Mouse (Mus musculus) megakaryocyte-erythroid progenitor cell, adult 5-6 weeks (primary cell): ENCODE data around the gene Pnpla1. TPM values are rescaled to one million over a fixed set of nuclear protein-coding genes. Genes with fewer than 3 reads are reported as not detected.
"Not testable (repeated sequence)": the region's sequence is repeated elsewhere in the genome, so short reads cannot be mapped to it uniquely, and the experiment has no call there.

Experiments used
- ATAC-seq: replicated peaks from 2 replicates; pipeline ENCODE4 v1.8.0; 2016; ENCODE audit warnings: mild to moderate bottlenecking, inconsistent platforms; ENCODE audit not compliant: severe bottlenecking, poor library complexity, low FRiP score, low TSS enrichment
- total RNA-seq, 2 experiments: library from RNA; stranded (forward) in 1 of 2; stranded (reverse) in 1 of 2; fragments of 200-1000, 215-1000 nt in 1 of 2; fragments of >200 nt in 1 of 2; fragmentation: Nextera tagmentation in 1 of 2; gene quantifications; 2 replicates each; pipeline ENCODE4 v1.2.3; 2014 to 2017

Pnpla1 gene
- total RNA-seq, 2 experiments from 2014 or later, result not detected

DNA sequence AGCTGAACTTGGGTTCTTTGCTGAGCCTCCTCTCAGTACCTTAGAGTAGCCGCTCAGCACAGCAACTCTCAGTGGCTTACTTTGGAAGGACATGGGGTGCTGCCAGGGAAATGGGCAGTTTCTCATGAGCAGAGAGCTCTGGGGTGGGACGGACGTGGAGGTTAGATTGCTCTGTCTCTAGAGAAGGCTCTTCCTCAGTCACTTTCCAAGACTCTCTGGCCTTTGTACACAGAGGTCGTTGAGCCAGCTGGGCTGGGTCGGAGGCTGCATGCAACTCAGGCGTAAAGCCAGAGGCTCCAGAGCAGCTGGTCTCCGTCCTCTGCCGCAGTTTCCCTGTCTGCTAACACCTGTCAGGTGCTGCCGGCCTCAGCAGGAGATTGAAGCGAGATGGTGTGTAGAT lies 23.5 kb upstream of the Pnpla1 start:
- ATAC-seq, result no peak

DNA sequence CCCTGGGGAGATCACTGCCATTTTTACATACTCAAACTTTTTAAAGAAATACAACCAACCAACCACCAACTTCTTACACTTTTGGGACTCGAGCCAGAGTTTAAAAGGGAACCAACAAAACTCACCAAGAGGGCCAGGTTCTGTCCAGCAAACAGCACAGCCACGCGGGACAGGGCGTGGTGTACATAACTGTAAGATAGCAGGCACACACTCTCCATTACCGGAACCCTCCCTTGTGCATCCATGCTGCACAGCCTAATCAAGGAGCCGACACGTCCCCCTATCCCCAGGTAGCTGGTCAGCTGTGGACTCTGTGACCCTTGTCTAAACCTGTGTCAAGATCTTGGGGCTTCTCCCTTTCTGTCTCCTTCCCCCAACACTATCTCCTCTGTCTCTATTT lies 20.4 kb upstream of the Pnpla1 start:
- no peak for ATAC-seq

DNA sequence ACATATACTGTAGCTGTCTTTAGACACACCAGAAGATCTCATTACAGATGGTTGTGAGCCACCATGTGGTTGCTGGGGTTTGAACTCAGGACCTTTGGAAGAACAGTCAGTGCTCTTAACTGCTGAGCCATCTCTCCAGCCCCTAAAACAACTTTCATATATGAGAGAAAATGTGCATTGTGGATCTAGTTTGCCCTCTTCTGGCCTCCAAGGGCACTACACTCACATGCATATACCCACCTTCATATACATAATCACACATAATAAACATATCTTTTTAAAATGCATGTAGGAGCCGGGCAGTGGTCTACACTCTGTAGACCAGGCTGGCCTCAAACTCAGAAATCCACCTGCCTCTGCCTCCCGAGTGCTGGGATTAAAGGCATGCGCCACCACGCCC lies 16.3 kb upstream of the Pnpla1 start:
- not testable (repeated sequence) for ATAC-seq

DNA sequence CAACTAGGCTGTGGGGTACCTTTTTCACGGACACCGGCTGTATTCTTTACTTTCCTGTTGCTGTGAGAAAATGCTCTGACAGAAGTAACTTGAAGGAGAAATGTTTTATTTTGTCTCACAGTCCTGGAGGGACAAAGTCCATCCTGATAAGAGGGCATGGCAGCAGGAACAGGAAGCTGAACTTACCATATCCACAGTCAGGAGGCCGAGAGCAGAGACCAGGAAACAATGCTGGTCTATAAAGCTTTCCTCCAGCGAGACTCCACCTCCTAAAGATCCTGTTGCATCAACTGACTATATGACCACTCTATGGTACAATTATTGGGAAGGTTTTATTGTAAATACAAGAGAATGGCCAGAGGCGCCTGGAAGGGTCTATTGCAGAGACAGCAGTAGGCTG lies 14.5 kb upstream of the Pnpla1 start:
- no peak for ATAC-seq

DNA sequence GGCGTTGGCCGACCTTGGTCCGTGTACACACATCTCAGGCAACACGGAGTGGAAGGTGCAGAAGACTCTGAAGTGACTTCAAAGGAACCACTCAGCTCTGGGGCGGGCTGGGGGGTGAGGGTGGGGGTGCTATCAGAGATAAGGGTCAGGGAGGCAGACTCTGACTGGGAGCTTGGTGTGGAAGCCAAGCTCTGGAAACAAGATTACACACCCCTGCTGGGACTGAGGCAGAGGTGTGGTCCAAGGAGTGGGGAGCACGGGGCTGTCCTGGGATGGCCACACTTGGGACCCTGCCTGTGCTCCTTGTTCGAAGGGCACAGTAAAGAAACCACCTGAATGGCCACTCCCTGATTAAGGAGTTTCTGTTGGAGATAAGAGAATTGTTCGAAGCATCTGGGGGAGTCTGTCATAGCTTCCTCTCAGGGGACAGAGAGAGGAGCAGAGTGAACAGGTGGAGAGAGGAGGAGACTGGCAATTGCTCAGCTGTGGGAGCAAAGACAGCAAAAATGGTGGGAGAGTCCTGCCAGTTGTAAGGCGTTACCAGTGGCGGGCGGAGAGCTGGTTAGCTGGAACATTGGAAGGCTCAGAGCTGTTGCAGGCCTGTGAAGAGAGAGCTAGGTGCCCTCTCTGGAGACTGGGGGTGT lies 11.1 kb upstream of the Pnpla1 start:
- ATAC-seq, result peak; percentile 76

DNA sequence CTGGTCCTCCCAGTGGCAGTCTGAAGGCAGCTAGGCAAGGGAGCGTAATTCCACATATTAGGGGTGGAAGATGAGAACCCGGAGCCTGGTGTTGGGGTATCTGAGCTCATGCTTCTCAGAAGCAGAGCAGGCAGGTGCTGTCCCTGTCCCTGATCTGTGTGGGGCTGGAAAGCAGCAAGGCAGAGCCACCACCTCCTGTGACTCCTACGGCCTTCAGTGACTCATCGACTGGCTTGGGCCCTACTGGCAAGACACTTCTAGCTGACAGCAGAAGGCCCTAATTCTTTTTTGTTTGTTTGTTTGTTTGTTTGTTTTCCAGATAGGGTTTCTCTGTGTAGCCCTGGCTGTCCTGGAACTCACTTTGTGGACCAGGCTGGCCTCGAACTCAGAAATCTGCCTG lies 7.7 kb upstream of the Pnpla1 start:
- ATAC-seq, result no peak

DNA sequence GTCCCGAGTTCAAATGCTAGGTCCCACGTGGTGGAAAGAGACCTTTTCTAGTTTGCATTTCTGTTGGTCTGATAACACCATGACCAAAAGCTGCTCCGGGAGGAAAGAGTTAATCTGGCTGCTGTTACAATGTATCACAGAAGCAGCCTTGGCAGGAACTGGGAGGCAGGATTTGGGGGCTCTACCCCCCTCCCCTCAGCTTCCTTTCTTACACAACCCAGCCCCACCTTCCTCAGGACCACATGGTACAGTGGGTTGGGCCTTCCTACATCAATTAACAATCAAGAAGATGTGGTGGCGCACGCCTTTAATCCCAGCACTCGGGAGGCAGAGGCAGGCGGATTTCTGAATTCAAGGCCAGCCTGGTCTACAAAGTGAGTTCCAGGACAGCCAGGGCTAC lies 3.8 kb upstream of the Pnpla1 start:
- ATAC-seq, result no peak

DNA sequence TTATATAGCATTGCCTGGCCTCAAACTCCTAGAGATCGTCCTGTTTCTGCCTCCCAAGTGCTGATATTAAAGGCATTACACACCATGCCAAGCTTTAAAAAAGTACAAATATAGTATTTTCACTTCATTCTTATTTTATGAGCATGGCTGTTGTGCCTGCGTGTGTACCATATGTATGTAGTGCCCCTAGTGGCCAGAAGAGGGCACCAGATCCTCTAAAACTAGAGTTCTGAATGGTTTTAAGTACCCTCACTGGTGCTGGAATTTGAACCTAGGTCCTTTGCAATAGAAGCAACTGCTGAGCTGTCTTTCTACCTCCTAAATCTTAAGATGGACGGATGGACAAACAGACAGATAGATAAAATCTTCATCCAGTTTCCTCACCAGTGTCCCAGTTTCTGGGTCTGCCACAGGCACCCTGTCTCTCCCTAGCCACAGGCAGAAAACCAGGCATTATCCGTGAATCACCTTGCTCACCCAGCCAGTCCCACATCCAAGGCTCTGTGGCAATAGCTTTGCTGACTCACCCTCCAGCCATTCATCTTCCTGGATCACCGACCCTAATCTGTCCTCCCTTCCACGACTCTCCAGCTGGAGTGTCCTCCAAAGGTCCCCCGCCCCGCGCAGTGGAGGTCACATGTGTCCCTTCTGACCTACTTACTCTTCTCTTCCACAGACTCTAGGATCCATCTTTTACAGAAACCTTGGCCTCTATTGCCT lies 2.9 kb upstream of the Pnpla1 start:
- peak; percentile 67; the same call in 1 of the 2 replicates for ATAC-seq

DNA sequence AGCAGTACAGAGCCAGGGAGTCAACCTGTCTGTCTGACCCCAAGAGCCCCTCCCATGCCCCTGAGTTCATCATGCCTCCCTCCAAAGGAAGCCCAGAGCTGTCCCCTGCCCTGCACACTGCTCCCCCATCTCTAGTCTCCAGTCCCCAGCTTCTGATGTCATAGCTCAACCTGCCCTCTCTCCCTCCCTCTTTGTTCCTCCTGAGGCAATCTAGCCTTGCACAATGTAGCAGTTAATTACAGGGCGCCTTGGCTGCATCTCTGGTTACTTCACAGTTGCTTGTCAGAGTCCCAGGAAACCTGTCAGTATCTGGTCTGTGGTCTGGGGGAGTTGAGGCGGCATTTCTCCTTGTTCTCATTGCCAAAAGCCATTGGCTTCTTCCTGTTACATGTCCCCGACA lies 2.2 kb upstream of the Pnpla1 start:
- no peak for ATAC-seq

DNA sequence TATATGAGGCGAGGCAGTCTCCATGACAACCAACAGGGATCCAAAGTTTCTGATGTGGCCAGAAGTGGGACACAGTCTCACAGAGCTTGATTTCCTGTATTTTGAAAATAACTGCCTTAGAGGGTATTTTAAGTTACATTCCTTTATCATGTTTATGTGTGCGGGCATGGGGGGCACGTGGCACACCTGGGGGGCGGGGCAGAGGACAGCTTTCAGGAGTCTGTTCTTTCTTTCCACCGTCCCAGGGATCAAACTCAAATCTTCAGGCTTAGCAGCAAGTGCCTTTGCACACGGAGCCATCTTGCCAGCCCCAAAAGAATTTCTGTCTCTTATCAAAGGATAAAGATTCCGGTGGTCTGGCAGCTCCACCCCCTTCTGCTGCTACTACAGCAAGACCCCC lies 5.7 kb downstream of the Pnpla1 start:
- no peak for ATAC-seq

DNA sequence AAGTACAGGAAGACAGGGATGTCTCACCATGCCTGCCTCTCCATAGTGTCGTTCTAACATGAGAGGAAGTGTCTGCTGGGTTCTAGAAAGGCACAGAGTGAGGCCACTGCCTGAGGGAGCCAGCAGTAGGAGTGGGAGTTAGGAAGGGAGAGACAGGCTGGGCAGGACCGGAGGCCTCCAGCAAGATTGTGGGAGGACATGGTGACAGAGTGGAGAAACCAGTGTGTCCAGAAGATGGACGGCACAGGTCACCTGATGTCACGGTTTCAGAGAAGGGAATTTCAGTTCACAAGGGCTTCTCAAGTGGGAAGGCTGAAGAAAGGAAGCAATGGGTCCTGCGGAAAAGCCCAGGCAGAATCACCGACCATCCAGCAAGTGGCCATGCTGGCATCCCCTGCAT lies 6.3 kb downstream of the Pnpla1 start:
- ATAC-seq, result no peak

DNA sequence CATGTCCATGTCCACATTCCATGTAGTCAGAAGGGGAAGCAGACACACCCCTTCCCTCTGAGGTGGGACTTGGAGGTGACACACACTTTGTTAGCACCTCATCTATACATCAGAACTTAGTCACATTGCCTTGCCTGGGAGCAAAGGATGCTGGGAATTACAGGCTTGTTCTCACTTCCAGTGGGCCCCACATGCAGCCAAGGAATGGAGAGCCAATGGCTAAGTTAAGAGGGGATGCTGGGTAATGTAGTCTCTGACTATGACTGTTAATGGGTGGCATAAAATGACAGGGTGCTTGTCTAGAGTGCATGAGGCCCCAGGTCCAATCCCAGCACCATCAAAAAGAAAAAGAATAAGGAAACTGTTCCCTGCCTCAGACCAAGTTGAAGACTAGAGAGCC lies 8.7 kb downstream of the Pnpla1 start:
- no peak for ATAC-seq

DNA sequence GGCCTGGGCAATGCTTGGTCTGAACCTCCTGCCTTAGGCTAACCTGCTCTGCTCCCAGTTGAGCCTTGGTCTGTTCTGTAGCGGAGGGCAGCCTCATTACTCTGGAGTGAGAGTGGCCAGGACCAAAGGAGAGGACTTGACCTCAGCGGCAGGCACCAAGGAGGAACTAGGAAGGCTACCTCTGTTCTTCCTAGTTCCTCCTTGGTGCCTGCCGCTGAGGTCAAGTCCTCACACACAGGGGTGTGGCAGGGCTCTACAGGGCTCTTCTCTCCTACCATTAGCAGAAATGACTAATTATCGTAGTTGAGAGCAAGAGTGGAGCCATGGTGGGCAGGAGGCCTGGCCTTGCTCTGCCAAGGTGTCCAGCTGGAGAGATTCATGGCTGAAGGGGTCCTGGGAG lies 9.2 kb downstream of the Pnpla1 start:
- ATAC-seq, result no peak

DNA sequence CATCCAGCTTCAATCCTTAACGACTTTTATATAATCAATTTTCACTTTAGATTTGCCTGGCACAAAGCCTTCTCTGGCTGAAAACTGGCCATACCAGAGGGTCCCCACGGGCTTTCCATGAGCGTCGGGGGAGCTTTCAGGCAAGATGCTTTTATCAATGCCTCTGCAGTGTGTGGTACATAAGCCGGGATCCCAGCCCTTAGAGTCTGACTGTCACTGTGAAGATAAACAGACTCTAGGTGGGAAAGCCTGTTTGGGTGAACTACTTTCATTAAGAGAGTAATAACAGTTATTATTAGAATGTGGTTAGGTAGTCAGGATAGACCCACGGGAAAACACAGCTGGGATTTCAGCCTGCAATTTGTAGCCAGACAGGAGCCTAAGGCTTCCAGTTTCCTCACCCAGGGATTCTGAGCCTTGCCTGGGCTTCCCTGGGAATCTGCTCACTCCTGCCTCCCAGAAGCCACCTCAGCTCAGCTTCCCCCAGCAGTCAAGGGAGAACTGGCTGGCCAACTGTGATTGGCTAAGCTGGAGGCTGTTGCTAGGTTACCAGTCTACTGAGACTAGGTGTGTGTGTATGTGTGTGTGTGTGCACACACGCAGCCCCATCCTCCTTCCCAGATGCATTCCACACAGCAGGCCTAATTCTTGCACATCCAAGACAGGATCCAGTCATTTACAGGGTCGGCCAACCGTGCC lies 11.3 kb downstream of the Pnpla1 start:
- ATAC-seq, result no peak

DNA sequence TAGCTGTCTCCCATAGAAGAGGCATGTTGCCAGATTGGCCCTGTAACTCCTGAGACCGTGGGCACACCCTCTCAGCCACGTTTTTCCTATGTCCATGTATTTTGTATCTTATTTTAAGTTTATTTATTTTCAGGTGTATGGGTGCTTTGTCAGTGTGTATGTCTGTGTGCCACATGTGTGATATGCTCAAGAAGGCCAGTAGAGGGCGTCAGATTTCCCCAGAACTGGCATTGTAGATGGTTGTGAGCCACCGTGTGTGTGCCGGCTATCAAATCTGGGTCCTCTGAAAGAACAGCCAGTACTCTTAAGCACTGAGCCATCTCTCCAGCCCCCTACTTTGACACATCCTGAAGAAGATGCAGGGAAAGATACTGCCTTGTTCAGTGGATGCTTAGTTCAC lies 12.2 kb downstream of the Pnpla1 start:
- ATAC-seq, result no peak

DNA sequence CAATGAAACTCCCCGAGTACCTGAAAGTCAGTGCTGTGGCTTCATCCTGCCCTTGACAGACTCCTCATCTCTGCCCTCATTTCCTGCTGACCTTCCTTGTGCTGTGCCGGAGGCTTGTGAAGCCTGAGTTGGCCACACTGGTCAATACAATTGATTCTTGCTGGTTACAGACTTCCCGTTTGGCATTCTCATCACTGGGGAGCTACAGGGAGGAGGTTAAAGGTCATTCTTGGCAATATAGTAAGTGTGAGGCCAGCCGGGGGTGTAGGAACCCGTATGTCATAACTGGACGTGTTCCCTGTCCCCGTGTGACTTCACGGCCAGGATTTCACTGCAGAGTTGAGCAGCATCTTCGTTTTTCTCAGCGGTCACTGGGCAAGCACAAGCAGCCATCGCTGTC lies 13.6 kb downstream of the Pnpla1 start:
- no peak for ATAC-seq

DNA sequence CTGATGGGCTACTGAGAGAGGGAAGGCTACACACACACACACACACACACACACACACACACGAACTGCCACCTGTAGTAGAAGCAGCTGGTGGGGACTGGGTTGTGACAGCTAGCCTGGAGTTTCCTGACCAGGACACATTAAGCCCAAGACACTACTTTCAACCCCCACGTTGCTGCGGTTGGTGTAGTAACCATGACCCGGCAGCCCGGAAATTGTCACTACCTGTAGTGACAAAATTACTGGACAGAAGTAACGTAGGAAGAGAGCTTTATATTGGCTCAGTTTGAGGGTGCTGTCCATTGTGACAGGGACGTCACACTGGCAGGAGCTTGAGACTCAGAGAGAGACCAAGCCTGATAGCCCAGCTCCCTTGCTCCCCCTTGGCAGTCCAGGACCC lies 14.1 kb downstream of the Pnpla1 start:
- no peak for ATAC-seq

DNA sequence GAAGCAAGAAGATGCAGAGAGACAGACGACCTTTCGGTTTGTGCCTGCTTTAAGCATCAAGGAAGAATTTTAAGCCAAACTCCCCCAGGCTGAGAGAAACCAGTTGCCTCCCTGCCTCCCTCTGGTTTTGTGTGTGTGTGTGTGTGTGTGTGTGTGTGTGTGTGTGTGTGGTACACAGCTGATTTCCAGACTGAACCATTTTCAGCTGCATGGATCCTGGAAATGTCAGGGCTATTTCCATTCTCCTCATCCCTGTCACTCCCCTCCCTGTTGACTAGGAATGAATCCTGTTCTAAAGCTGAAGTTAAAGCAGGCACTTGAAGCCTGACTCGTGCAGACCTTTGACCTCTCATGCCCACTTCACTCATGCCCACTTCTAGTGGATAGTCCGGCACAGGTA lies 16.0 kb downstream of the Pnpla1 start:
- ATAC-seq, result no peak

DNA sequence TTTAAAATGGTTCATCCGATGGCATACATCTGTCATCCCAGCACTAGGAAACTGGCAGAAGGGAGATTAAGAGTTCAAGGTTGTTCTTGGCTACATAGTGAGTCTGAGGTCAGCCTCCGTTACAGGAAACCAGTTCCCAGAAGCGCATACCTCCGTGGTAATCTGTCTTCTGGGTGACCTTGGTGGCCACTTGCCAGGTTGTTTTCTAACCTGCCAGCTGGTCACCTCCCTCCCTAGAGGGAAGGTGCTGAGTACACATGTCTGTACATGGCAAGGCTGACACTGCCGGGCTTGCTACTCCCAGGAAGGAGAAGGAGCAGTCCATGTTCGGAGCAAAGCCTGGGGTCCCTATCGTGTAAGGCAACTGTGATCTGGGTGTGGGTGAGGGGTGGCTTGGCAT lies 16.6 kb downstream of the Pnpla1 start:
- no peak for ATAC-seq

DNA sequence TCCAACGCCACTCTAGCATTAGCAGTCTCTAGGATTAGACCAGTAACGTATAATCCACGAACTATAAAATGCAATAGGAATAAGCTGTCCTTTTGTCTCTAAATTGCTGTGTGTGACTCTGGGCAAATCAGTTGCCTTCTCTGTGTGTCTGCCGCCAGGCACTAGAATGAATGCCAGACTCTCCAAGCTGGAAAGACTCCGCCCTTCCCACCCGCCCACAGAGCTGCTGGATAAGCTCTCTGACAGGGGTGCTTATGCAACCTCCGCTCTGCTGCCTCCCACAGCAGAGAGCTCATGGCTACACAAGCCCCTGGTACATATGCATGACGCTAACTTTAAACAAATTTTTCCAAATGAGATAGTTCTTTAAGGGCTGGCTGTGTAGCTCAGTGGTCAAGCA lies 17.1 kb downstream of the Pnpla1 start:
- ATAC-seq, result no peak

DNA sequence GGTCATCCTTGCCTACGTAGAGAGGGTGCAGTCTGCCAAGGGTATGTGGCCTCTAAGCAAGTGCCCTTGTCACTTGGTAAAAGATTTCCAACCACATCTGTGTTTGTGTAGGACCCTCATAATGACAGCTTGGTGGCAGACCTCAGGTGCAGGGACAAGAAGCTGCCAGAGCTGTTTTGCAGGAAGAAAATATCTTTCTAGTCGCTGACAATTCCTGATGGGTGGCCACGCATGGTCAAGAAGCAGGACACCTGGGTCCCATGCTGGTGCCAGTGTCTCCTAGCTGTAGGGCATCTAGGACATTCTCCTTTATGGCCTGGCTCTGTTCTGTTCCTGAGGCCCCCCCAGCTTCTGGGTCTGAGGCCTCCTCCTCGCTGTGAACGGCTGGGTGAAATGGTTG lies 18.1 kb downstream of the Pnpla1 start:
- ATAC-seq, result no peak
